Mouse (Mus musculus) hindbrain, embryonic 14.5 days (tissue): ENCODE data around the gene Shisal1. TPM values are rescaled to one million over a fixed set of nuclear protein-coding genes. Genes with fewer than 3 reads are reported as not detected.

ENCODE experiments used
- ATAC-seq: fragments of 200-750 bp; cut with Nextera tagmentation; 2 replicates; pipeline ENCODE4 v1.8.0; 2017; ENCODE audit warnings: moderate number of reproducible peaks, mild to moderate bottlenecking, moderate TSS enrichment, moderate library complexity; ENCODE audit not compliant: low FRiP score
- DNase-seq: peaks from one replicate; pipeline ENCODE4 v3.0.0-alpha.2; 2015; ENCODE audit warnings: low spot score
- H3K27ac ChIP-seq: fragments of 300-500 bp; sonication (generic); 2 replicates; pipeline ENCODE4 v1.5.1; 2014; ENCODE audit warnings: mild to moderate bottlenecking, moderate library complexity
- H3K27me3 ChIP-seq: fragments of 300-500 bp; sonication (generic); 2 replicates; pipeline ENCODE4 v1.6.1; 2014; ENCODE audit warnings: mild to moderate bottlenecking, low read length, mixed read lengths; ENCODE audit not compliant: control insufficient read depth, insufficient read depth
- H3K36me3 ChIP-seq: fragments of 300-500 bp; sonication (generic); replicated peaks from 2 replicates; pipeline ENCODE4 v1.6.1; 2014; ENCODE audit not compliant: control insufficient read depth, insufficient read depth
- H3K4me1 ChIP-seq: fragments of 300-500 bp; sonication (generic); replicated peaks from 2 replicates; pipeline ENCODE4 v1.6.1; 2014; ENCODE audit warnings: antibody characterized with exemption, low read length, mixed read lengths; ENCODE audit not compliant: control insufficient read depth, insufficient read depth
- H3K4me2 ChIP-seq: fragments of 300-500 bp; sonication (generic); replicated peaks from 2 replicates; pipeline ENCODE4 v1.6.1; 2014; ENCODE audit warnings: mild to moderate bottlenecking, moderate library complexity
- H3K4me3 ChIP-seq: fragments of 300-500 bp; sonication (generic); replicated peaks from 2 replicates; pipeline ENCODE4 v1.5.1; 2014; ENCODE audit warnings: mild to moderate bottlenecking, low read length
- H3K9ac ChIP-seq: fragments of 300-500 bp; sonication (generic); 2 replicates; pipeline ENCODE4 v1.6.1; 2014
- H3K9me3 ChIP-seq: fragments of 300-500 bp; sonication (generic); 2 replicates; pipeline ENCODE4 v1.6.1; 2016; ENCODE audit warnings: low read length; ENCODE audit not compliant: control insufficient read depth
- WGBS: fragments of 180-500 bp; shearing (Covaris S2); extraction: QIAGEN DNeasy Blood & Tissue Kit; methylation state at CpG from one replicate; pipeline ENCODE4 v1.1.7; 2014; 5-methylcytosine and 5-hydroxymethylcytosine counted together
- polyA plus RNA-seq: library from polyadenylated mRNA; unstranded; fragments of >200 nt; fragmentation: Nextera tagmentation; extraction: Ambion mirVana; gene quantifications from 2 replicates; pipeline ENCODE4 v1.2.1, GENCODE M21; 2014

Gene Shisal1
- polyA plus RNA-seq, 1 experiment from 2014 or later = 13.1 TPM

DNA sequence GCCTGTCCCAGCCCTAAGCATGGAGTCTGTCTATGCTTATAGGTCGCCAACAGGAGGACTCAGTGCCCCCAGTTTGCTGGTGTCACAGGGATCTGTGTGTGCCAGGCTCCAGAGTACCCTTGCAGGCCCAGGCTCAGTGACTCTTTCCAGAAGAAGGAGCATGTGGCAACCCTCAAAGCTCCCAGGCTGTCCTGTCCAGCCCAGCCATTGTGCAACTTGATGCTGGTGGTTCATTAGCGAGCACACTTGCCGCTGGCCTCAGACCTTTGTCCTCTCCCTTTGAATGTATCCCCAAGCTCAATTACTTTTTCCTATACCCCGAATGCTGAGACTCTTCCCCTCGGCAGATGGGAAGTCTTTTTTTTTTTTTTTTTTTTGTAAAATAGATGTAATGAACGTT, 12.1 kb upstream of the Shisal1 start:
- ATAC-seq (no peak), DNase-seq (no peak)
- no peak overlapping the region for H3K4me2 ChIP-seq
- H3K9ac ChIP-seq = no peak overlapping the region
- H3K4me1 ChIP-seq = no peaks in the 10 kb centered on the region
- no peak overlapping the region for H3K4me3 ChIP-seq
- no peak overlapping the region for H3K27ac ChIP-seq
- H3K36me3 ChIP-seq = no peaks in the 10 kb centered on the region
- H3K9me3 ChIP-seq = no peaks in the 10 kb centered on the region
- no peaks in the 10 kb centered on the region for H3K27me3 ChIP-seq
- 52% methylated on average over 6 of the region's 6 CpGs for WGBS

GRCm38 (mm10) chr15:84455286-84455685, 8.4 kb upstream of the Shisal1 start:
- Histone ChIP-seq H3K4me3 (no peak overlapping the region), H3K4me2 (no peak overlapping the region), H3K9ac (no peak overlapping the region), H3K4me1 (peaks cover 7% of the 10 kb centered on the region), H3K27ac (no peak overlapping the region), H3K36me3 (no peaks in the 10 kb centered on the region), H3K27me3 (no peaks in the 10 kb centered on the region), H3K9me3 (no peaks in the 10 kb centered on the region)
- ATAC-seq (no peak), DNase-seq (no peak)
- WGBS = 97% methylated on average over 6 of the region's 6 CpGs

- no peaks in the 10 kb centered on the region for H3K9me3 ChIP-seq
- no peak overlapping the region for H3K27ac ChIP-seq
- ATAC-seq (no peak), DNase-seq (no peak)
- no peak overlapping the region for H3K9ac ChIP-seq
- no peak overlapping the region for H3K4me3 ChIP-seq
- H3K4me1 ChIP-seq = peaks cover 11% of the 10 kb centered on the region
- WGBS = 87% methylated on average over 2 of the region's 2 CpGs
- H3K27me3 ChIP-seq = no peaks in the 10 kb centered on the region
- H3K4me2 ChIP-seq = no peak overlapping the region
- no peaks in the 10 kb centered on the region for H3K36me3 ChIP-seq
Measured at GRCm38 (mm10) chr15:84453091-84453490, 6.2 kb upstream of the Shisal1 start.

DNA sequence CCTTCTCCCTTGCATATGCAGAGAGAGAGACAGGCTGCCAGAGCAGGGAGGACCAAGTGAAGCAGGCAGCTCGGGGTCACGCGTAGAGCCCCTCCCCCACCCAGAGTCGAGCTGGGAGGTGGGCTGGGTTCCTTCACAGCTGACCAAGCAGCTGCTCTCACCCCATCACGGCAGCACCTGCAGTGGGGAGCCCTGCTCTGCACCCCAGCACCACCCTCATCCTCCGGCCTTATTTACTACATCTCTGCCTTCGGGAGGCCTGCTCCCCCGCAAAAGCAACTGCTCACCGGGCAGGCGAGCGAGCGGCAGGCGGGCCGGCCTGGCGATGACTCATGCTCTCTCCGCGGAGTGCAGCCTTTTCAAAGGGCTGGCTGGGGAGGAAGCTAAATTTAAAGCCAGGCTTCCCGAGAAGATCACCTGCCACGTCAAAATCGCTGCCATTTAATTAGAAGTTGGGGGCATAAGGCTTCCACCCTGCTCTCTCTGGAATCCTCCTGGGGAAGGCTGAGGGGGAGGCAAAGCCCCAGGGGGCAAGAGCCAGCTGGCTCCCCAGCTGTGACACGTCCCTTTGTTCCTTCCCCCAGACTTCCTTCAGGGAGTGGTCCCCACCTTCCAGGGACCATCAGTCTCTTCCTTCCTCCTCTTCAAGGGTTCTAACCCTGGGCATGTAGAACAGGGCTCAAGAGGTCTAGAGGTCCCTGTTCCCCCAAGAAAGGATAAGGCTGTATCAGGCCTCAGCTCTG, 3.7 kb upstream of the Shisal1 start:
- no peak for DNase-seq
- ATAC-seq = no peak
- peak overlapping the region; percentile 31; the same call in 1 of the 2 replicates for H3K9ac ChIP-seq
- H3K27me3 ChIP-seq = peaks cover 10% of the 10 kb centered on the region
- WGBS = 3% methylated on average over 21 of the region's 21 CpGs
- H3K4me2 ChIP-seq = peak overlapping the region; percentile 37
- no peaks in the 10 kb centered on the region for H3K9me3 ChIP-seq
- no peaks in the 10 kb centered on the region for H3K36me3 ChIP-seq
- peaks cover 15% of the 10 kb centered on the region for H3K4me1 ChIP-seq
- H3K27ac ChIP-seq = 0 out of 2 replicates have a peak overlapping the region, but pooled peaks have one; percentile 9
- H3K4me3 ChIP-seq = no peak overlapping the region

DNA sequence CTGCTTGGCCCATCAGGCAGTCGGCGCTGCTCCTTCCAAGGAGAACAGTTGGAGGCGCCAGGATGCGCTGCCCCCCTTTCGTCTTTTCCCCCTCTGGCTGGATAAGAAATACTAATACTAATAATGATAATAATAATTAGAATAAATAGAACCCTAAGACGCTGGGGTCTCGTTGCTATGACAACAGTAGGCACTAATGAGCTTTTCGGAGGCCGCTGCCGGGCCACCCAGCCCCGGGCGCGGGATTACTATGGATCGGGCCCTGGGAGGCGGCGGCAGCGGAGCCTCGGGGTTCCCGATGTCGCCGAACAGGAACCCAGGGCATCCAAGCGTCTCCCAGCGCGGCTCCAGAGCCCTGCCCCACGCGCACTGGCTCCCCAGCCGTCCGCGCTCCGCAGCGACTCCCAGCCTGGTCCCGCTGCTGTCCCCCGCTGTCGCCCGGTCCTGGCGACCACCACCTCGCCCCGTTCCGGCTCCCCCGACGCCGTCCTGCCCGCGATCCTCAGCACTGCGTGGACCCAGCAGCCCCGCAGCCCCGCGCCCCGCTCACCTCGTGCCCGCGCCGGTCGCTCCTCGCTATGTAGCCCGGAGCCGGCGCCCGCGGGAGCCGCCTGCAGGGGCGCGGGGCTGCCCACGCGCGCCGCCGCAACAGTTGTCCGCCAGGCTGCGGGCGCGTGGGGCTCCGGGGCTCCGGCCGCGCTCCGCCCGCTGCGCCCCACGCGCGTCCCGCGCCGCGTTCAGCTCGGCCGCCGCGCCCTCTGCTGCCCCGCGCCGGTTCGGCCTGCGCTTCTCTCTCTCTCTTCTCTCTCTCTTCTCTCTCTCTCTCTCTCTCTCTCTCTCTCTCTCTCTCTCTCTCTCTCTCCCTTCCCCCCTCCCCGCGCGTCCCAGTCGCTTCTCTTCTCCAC, 833 bp downstream of the Shisal1 start:
- H3K27me3 ChIP-seq = peaks cover 15% of the 10 kb centered on the region
- H3K36me3 ChIP-seq = no peaks in the 10 kb centered on the region
- peak overlapping the region; percentile 62 for H3K4me3 ChIP-seq
- DNase-seq (peak; percentile 47), ATAC-seq (peak; percentile 37)
- whole genome bisulfite sequencing = 1% methylated on average over 94 of the region's 99 CpGs
- H3K9ac ChIP-seq = peak overlapping the region; percentile 83
- peak overlapping the region; percentile 72 for H3K27ac ChIP-seq
- peaks cover 40% of the 10 kb centered on the region for H3K4me1 ChIP-seq
- peak overlapping the region; percentile 89 for H3K4me2 ChIP-seq
- no peaks in the 10 kb centered on the region for H3K9me3 ChIP-seq

GRCm38 (mm10) chr15:84444181-84444580, 2.7 kb downstream of the Shisal1 start:
- Histone ChIP-seq H3K4me2 (peak overlapping the region; percentile 89), H3K27ac (no peak overlapping the region), H3K4me3 (0 out of 2 replicates have a peak overlapping the region, but pooled peaks have one; percentile 6), H3K4me1 (peaks cover 33% of the 10 kb centered on the region), H3K9ac (peak overlapping the region; percentile 34), H3K9me3 (no peaks in the 10 kb centered on the region), H3K36me3 (no peaks in the 10 kb centered on the region), H3K27me3 (peaks cover 15% of the 10 kb centered on the region)
- DNase-seq (no peak), ATAC-seq (no peak)
- WGBS = 26% methylated on average over 7 of the region's 7 CpGs

DNA sequence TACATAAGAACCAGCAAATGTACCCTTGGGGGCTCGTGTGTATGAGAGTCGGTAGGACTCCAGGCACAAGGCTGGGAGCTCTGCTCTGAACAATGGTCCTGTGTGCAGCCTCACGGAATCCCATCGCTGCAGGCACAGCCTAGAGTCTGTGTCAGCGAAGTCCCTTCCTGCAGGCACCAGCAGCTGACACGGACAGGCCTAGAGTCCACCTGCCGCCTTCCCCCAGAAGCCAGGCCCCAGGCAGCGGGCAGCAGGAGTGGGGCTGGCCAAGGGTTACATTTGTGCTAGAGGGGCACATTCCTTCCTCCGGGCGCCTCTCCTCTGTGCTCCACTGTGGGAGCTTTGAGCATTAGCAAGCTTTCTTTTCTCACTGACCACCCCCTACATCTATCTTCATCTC, 3.3 kb downstream of the Shisal1 start:
- Histone ChIP-seq H3K4me3 (0 out of 2 replicates have a peak overlapping the region, but pooled peaks have one; percentile 6), H3K36me3 (no peaks in the 10 kb centered on the region), H3K27ac (no peak overlapping the region), H3K27me3 (peaks cover 15% of the 10 kb centered on the region), H3K4me1 (peaks cover 33% of the 10 kb centered on the region), H3K9ac (peak overlapping the region; percentile 34), H3K9me3 (no peaks in the 10 kb centered on the region), H3K4me2 (peak overlapping the region; percentile 89)
- DNase-seq = no peak
- WGBS = 21% methylated on average over 10 of the region's 10 CpGs
- ATAC-seq = no peak

- ATAC-seq (no peak), DNase-seq (no peak)
- Histone ChIP-seq H3K4me2 (peak overlapping the region; percentile 26; the same call in 1 of the 2 replicates), H3K4me3 (no peak overlapping the region), H3K4me1 (peaks cover 33% of the 10 kb centered on the region), H3K9ac (peak overlapping the region; percentile 35), H3K27ac (no peak overlapping the region), H3K36me3 (no peaks in the 10 kb centered on the region), H3K9me3 (no peaks in the 10 kb centered on the region), H3K27me3 (0 out of 2 replicates have a peak, but pooled peaks cover 5% of the 10 kb centered on the region)
- WGBS = 31% methylated on average over 14 of the region's 14 CpGs
Measured at GRCm38 (mm10) chr15:84441682-84442315, 5.1 kb downstream of the Shisal1 start.

- peak overlapping the region; percentile 35; the same call in 1 of the 2 replicates for H3K9ac ChIP-seq
- ATAC-seq (no peak), DNase-seq (no peak)
- H3K4me3 ChIP-seq = no peak overlapping the region
- no peak overlapping the region for H3K27ac ChIP-seq
- H3K4me2 ChIP-seq = 0 out of 2 replicates have a peak overlapping the region, but pooled peaks have one; percentile 26
- H3K4me1 ChIP-seq = peaks cover 32% of the 10 kb centered on the region
- H3K9me3 ChIP-seq = no peaks in the 10 kb centered on the region
- 33% methylated on average over 3 of the region's 3 CpGs for WGBS
- H3K27me3 ChIP-seq = 0 out of 2 replicates have a peak, but pooled peaks cover 5% of the 10 kb centered on the region
- H3K36me3 ChIP-seq = no peaks in the 10 kb centered on the region
Measured at GRCm38 (mm10) chr15:84440820-84441219, 6.1 kb downstream of the Shisal1 start.
